Mouse (Mus musculus) intestine, embryonic 16.5 days (tissue): Measurements from ENCODE around the gene Il18r1. TPM values are rescaled to one million over a fixed set of nuclear protein-coding genes. Genes with fewer than 3 reads are reported as not detected.

ENCODE experiments used
- ATAC-seq: fragments of 200-750 bp; cut with Nextera tagmentation; 2 replicates; pipeline ENCODE4 v1.8.0; 2017; ENCODE audit warnings: moderate TSS enrichment, moderate library complexity
- H3K27ac ChIP-seq: fragments of 300-500 bp; sonication (generic); 2 replicates; pipeline ENCODE4 v1.5.1; 2014; ENCODE audit warnings: mild to moderate bottlenecking, low read length
- H3K27me3 ChIP-seq: fragments of 300-500 bp; sonication (generic); replicated peaks from 2 replicates; pipeline ENCODE4 v1.6.1; 2014; ENCODE audit warnings: low read length, control low read depth, mixed read lengths; ENCODE audit not compliant: control insufficient read depth, insufficient read depth
- H3K36me3 ChIP-seq: fragments of 300-500 bp; sonication (generic); 2 replicates; pipeline ENCODE4 v1.6.1; 2014; ENCODE audit warnings: low read length, control low read depth; ENCODE audit not compliant: control insufficient read depth, insufficient read depth
- H3K4me1 ChIP-seq: fragments of 300-500 bp; sonication (generic); 2 replicates; pipeline ENCODE4 v1.6.1; 2014; ENCODE audit warnings: low read length, control low read depth, mixed read lengths; ENCODE audit not compliant: control insufficient read depth, insufficient read depth
- H3K4me2 ChIP-seq: fragments of 300-500 bp; sonication (generic); 2 replicates; pipeline ENCODE4 v1.6.1; 2014; ENCODE audit warnings: low read depth, low read length, control low read depth
- H3K4me3 ChIP-seq: fragments of 300-500 bp; sonication (generic); 2 replicates; pipeline ENCODE4 v1.5.1; 2014; ENCODE audit warnings: mild to moderate bottlenecking, low read length
- H3K9ac ChIP-seq: fragments of 300-500 bp; sonication (generic); 2 replicates; pipeline ENCODE4 v1.6.1; 2014; ENCODE audit warnings: low read depth, low read length
- H3K9me3 ChIP-seq: fragments of 300-500 bp; sonication (generic); 2 replicates; pipeline ENCODE4 v1.6.1; 2016; ENCODE audit warnings: low read length, control low read depth; ENCODE audit not compliant: control insufficient read depth
- WGBS: fragments of 180-500 bp; shearing (Covaris S2); extraction: QIAGEN DNeasy Blood & Tissue Kit; methylation state at CpG from one replicate; pipeline ENCODE4 v1.1.7; 2014; 5-methylcytosine and 5-hydroxymethylcytosine counted together
- polyA plus RNA-seq: library from polyadenylated mRNA; unstranded; fragments of >200 nt; fragmentation: Nextera tagmentation; extraction: Ambion mirVana; gene quantifications from 2 replicates; pipeline ENCODE4 v1.2.1, GENCODE M21; 2015

The Il18r1 gene
- polyA plus RNA-seq, 1 experiment from 2014 or later, result 0.51 TPM

DNA sequence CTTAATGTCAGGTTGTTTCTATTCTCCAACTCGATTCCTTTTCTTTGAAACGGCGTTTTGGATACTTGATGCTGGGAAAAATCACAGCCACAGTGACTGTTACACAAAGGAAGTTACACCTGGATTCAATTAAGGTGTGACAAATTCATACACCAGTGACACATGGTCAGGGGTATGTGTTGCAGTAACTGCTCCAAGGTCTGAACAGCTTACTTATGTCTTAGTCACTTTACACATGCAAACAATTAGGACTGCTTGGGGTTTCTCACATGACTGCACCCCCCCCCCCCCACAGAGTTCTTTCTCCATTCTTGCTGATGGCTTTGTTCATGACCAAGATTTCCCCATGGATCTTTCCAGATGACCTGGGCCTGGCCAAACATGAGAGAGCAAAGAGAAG, 29.4 kb upstream of the Il18r1 start:
- Histone ChIP-seq H3K9me3 (no peaks in the 10 kb centered on the region), H3K36me3 (no peaks in the 10 kb centered on the region), H3K27me3 (no peaks in the 10 kb centered on the region), H3K4me1 (no peaks in the 10 kb centered on the region), H3K9ac (no peak overlapping the region), H3K27ac (no peak overlapping the region), H3K4me2 (no peak overlapping the region), H3K4me3 (no peak overlapping the region)
- 86% methylated on average over 3 of the region's 3 CpGs for WGBS
- no peak for ATAC-seq

DNA sequence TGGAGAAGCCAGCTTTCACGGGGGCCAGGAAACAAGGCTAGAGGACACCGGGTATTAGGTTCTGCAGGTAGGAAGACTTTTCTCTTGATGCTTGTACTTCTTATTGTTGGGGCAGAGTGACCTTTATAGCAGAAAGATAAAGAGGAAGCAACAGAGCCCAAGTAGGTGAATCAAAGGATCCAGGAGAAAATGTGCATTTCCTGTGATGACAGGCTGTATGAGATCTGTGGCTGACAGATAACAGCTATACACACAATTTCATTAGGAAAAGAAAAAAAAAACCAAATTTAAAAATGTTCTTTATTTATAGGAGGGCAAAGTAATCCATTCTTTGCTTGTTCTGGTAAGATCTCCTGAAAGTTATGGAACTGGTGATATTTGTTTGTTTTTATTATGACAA, 28.0 kb upstream of the Il18r1 start:
- Histone ChIP-seq H3K36me3 (no peaks in the 10 kb centered on the region), H3K9ac (no peak overlapping the region), H3K27ac (no peak overlapping the region), H3K9me3 (no peaks in the 10 kb centered on the region), H3K4me1 (no peaks in the 10 kb centered on the region), H3K27me3 (no peaks in the 10 kb centered on the region), H3K4me2 (no peak overlapping the region), H3K4me3 (no peak overlapping the region)
- 95% methylated on average over 2 of the region's 2 CpGs for WGBS
- ATAC-seq, result no peak

DNA sequence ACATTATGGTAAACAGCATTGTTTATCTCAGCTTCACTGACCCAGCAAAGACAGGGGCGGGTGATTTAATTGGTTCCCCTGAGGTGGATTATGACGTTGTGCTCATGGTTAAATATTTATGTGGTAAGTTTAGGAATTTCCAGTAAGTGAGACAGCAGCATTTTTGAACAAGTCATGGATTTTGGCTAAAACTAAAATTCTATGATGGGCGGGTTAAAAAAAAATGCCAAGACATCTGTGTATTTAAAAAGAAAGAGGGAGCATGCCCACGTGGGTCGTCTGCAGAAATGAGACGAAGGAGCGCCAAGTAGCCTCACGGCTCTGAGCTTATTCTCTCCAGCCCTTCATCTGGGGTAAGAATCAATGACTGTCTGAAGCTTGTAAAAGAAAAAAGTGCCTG, 25.8 kb upstream of the Il18r1 start:
- Histone ChIP-seq H3K4me3 (no peak overlapping the region), H3K36me3 (no peaks in the 10 kb centered on the region), H3K27me3 (no peaks in the 10 kb centered on the region), H3K27ac (no peak overlapping the region), H3K9ac (no peak overlapping the region), H3K9me3 (no peaks in the 10 kb centered on the region), H3K4me1 (no peaks in the 10 kb centered on the region), H3K4me2 (no peak overlapping the region)
- WGBS, result 60% methylated on average over 8 of the region's 8 CpGs
- no peak for ATAC-seq

DNA sequence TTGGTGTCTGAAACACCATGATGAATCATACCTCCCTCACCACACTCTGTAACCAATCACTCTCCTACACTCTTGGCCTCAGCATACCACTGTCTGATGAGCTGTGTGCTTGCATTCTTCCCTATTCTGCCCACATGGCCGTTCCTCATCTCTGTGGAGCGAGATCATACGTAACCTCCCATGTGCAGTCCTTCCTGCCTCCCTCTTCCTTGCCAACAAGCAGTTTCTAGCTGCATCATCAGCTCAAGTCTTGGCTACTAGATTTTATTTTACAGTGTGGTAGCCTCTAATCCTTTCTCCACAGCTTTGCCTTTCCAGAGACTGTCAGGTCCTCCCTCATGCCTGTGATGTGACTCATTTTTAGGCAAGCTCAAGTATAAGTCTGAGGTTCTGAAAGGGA, 20.6 kb upstream of the Il18r1 start:
- WGBS, result 83% methylated on average over 3 of the region's 3 CpGs
- Histone ChIP-seq H3K9me3 (no peaks in the 10 kb centered on the region), H3K4me3 (no peak overlapping the region), H3K4me2 (no peak overlapping the region), H3K27me3 (no peaks in the 10 kb centered on the region), H3K9ac (no peak overlapping the region), H3K27ac (no peak overlapping the region), H3K36me3 (no peaks in the 10 kb centered on the region), H3K4me1 (no peaks in the 10 kb centered on the region)
- ATAC-seq, result no peak

DNA sequence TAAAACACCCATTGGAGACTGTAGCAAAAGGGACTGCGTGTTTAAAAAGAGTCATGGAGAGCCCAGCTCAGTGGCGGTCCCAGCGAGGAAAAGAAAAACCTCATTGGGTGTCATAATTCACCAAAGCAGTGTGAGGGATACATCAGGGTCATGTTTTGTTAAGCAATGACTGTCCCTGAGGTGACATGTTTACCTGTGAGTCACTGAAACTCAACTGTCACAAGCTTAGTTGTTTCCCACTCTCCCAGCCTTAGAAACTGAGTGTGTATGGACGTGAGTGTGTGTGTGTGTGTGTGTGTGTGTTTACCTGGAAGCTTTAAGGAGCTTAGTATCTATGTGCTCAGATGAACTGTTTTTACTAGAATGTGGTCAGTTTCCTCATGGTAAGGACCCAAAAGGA, 2.0 kb downstream of the Il18r1 start:
- Histone ChIP-seq H3K4me3 (no peak overlapping the region), H3K27ac (no peak overlapping the region), H3K4me2 (no peak overlapping the region), H3K9me3 (no peaks in the 10 kb centered on the region), H3K9ac (no peak overlapping the region), H3K36me3 (no peaks in the 10 kb centered on the region), H3K27me3 (no peaks in the 10 kb centered on the region), H3K4me1 (no peaks in the 10 kb centered on the region)
- ATAC-seq, result no peak
- WGBS, result 84% methylated on average over 4 of the region's 4 CpGs

DNA sequence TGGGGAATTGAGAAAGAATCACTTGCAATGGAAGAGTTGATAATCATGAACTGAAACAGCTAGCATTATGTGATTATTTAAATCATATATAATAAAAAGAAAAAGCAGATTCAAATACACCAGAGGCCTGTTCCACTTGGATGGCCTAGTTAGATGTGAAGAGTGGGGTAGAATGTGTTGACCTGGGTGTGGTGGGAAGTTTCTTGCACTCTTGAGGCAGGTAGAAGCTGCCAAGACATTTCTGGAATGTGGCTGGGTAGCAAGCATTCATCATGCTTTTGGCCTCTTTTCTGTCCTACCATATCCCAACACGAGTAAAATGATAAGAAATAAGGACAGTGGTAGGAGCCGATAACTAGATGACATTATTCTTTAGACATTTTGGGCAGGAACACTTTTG, 3.5 kb downstream of the Il18r1 start:
- H3K27ac ChIP-seq, result no peak overlapping the region
- H3K4me3 ChIP-seq, result no peak overlapping the region
- H3K36me3 ChIP-seq, result no peaks in the 10 kb centered on the region
- H3K9ac ChIP-seq, result no peak overlapping the region
- H3K27me3 ChIP-seq, result no peaks in the 10 kb centered on the region
- WGBS, result 76% methylated on average over 2 of the region's 2 CpGs
- no peak overlapping the region for H3K4me2 ChIP-seq
- no peak for ATAC-seq
- no peaks in the 10 kb centered on the region for H3K4me1 ChIP-seq
- H3K9me3 ChIP-seq, result no peaks in the 10 kb centered on the region

DNA sequence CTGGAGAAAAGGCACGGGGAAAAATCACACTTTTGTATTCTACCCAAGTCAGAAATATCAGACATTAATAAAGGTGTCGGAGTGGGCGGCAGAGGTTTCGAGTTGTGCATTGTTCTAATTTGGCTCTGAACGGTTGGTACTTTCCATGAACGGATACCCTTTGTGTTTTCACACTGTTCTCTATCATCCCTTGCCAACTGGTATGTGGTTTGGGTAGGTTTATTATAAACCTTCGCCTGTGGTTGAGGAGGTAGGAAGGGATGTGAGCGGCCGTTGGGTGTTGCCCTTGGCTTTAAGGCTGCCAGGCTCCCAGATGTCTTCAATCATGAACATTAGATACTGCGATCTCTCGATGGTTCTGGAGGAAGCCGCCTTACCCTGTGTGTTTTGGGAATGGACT, 4.5 kb downstream of the Il18r1 start:
- Histone ChIP-seq H3K36me3 (no peaks in the 10 kb centered on the region), H3K27me3 (no peaks in the 10 kb centered on the region), H3K9ac (no peak overlapping the region), H3K4me2 (no peak overlapping the region), H3K9me3 (no peaks in the 10 kb centered on the region), H3K4me3 (no peak overlapping the region), H3K4me1 (no peaks in the 10 kb centered on the region), H3K27ac (no peak overlapping the region)
- WGBS, result 83% methylated on average over 12 of the region's 12 CpGs
- no peak for ATAC-seq

DNA sequence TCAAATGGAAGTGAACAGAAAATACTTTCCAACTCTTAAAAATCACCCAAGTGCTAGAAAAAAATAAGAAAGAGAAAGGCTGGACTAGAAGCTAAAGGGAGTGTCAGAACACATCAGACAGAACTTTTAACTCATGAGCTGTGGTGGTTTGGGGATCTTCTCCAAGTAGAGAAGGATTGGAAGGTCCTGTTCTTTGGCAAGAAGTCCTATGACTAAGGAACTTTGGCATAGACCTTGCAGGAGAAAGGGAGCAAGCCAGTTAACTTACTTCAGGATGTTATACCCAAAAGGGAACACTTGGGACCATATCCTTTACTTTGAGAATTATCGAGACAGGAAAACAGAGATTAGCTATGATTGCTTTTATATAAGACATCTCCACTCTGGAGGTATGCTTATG, 7.0 kb downstream of the Il18r1 start:
- no peak for ATAC-seq
- no peak overlapping the region for H3K27ac ChIP-seq
- no peaks in the 10 kb centered on the region for H3K27me3 ChIP-seq
- no peak overlapping the region for H3K4me2 ChIP-seq
- WGBS, result 86% methylated on average over 1 of the region's 1 CpGs
- H3K9ac ChIP-seq, result no peak overlapping the region
- H3K9me3 ChIP-seq, result no peaks in the 10 kb centered on the region
- H3K4me3 ChIP-seq, result no peak overlapping the region
- H3K4me1 ChIP-seq, result no peaks in the 10 kb centered on the region
- H3K36me3 ChIP-seq, result no peaks in the 10 kb centered on the region

DNA sequence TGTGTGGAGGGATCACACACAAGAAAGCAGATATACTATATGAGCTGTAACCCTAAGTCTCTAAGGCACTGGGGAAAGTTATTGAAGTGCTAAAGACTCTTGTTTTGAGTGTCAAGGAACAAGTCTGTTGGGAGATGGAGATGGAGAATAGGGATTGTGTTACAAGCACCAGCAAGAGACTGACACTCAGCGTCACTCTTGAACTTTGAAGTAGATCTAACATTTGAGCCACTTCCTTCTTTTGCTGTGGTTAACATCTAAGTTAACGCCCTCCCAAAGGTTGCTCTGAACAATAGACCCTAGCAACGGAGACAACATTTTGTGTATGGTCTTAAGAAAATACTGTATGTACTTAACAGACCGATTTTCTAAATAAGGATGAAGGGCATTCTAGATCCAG, 8.3 kb downstream of the Il18r1 start:
- Histone ChIP-seq H3K27me3 (no peaks in the 10 kb centered on the region), H3K4me2 (no peak overlapping the region), H3K36me3 (no peaks in the 10 kb centered on the region), H3K4me3 (no peak overlapping the region), H3K9ac (no peak overlapping the region), H3K9me3 (no peaks in the 10 kb centered on the region), H3K27ac (no peak overlapping the region), H3K4me1 (no peaks in the 10 kb centered on the region)
- 84% methylated on average over 4 of the region's 4 CpGs for WGBS
- no peak for ATAC-seq

DNA sequence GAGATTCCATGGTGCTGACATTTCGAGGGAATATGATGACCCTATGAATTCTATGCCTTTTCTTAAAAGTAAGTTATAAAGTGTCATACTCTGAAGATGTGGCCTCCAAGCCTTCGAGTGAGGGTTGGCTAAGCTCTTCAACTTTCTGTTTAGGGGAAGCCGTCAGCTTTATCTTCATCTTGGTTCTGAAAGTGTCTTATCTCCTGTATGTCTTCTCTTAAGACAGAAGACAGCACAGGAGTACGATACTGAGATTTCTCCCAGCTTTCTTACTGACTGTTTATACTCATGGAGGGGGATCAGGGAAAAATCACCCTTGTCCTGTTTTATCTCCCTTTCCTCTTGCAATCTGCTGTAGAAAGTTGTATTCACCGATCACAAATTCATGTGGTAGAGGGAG, 9.0 kb downstream of the Il18r1 start:
- H3K9ac ChIP-seq, result no peak overlapping the region
- H3K36me3 ChIP-seq, result no peaks in the 10 kb centered on the region
- H3K4me2 ChIP-seq, result no peak overlapping the region
- H3K27ac ChIP-seq, result no peak overlapping the region
- no peaks in the 10 kb centered on the region for H3K4me1 ChIP-seq
- H3K27me3 ChIP-seq, result no peaks in the 10 kb centered on the region
- 77% methylated on average over 5 of the region's 5 CpGs for WGBS
- no peak overlapping the region for H3K4me3 ChIP-seq
- ATAC-seq, result no peak
- H3K9me3 ChIP-seq, result no peaks in the 10 kb centered on the region
